Comparison of ENCODE assay signal across 18 mouse cellular contexts in the genomic region with DNA sequence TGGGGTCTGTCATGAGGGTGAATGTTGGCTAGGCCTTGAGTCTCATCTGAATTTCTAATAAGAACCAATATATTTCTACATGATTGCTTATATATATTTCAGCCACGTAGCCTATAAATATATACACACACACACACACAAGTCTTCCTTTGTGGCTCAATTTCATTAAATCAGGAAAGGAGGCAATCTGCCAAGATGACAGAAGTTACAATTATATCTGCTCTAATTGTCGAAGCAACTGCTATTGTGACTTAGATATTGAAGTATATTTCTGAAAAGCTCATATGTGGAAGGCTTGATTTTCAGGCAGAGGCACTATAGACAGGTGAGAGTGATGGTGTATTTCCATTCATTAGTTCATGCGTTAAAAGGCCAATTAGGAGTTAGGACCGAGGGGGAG.
"Had no signal": no experiment of that assay in that cellular context is flagged by ENCODE, and none has a peak within 500 bp of the region (broad histone marks: within the 10 kb centered on the region; RNA-seq: fewer than 3 reads in every experiment).

No protein-coding gene starts in this region.

- H3K4me3 ChIP-seq: limb, embryonic 12.5 days; limb, embryonic 15.5 days; midbrain, embryonic 12.5 days; stomach, embryonic 15.5 days had no signal

- H3K27ac ChIP-seq: kidney, postnatal 0 days; limb, embryonic 12.5 days; limb, embryonic 15.5 days; liver, embryonic 14.5 days; macrophage; midbrain, embryonic 12.5 days; stomach, embryonic 15.5 days had no signal

- H3K4me1 ChIP-seq: limb, embryonic 12.5 days; limb, embryonic 15.5 days; midbrain, embryonic 12.5 days; stomach, embryonic 15.5 days had no signal

- H3K36me3 ChIP-seq: limb, embryonic 12.5 days; limb, embryonic 15.5 days; midbrain, embryonic 12.5 days; stomach, embryonic 15.5 days had no signal

- H3K9ac ChIP-seq: limb, embryonic 12.5 days; limb, embryonic 15.5 days; liver, embryonic 14.5 days; liver, postnatal 0 days; lung, embryonic 14.5 days; midbrain, embryonic 12.5 days; stomach, embryonic 15.5 days had no signal

- H3K9me3 ChIP-seq: limb, embryonic 12.5 days; limb, embryonic 15.5 days; midbrain, embryonic 12.5 days; stomach, embryonic 15.5 days had no signal

- DNase-seq: kidney, postnatal 25 days; layer of hippocampus, postnatal 36 days; left cerebral cortex, postnatal 4 days; liver, postnatal 0 days; lung, embryonic 14.5 days; right cerebral cortex, postnatal 25 days; spleen, adult 18-20 months; thymus, postnatal 25 days had no signal

- H3K4me2 ChIP-seq: limb, embryonic 12.5 days; limb, embryonic 15.5 days; liver, embryonic 11.5 days; lung, embryonic 14.5 days; midbrain, embryonic 12.5 days; stomach, embryonic 15.5 days had no signal

- H3K27me3 ChIP-seq: limb, embryonic 12.5 days; limb, embryonic 15.5 days; midbrain, embryonic 12.5 days; stomach, embryonic 15.5 days had no signal

- ATAC-seq: liver, postnatal 0 days; lung, postnatal 0 days; midbrain, embryonic 16.5 days had no signal
